Mouse (Mus musculus) gastrocnemius, postnatal 14 days (tissue): Measurements from ENCODE around the gene Atp11c. TPM values are rescaled to one million over a fixed set of nuclear protein-coding genes. Genes with fewer than 3 reads are reported as not detected.

Source experiments
- microRNA-seq, 2 experiments: library from miRNA; unstranded; fragments of <30 nt; microRNA quantifications; one replicate each; pipeline ENCODE4 v1.2.0; 2021
- total RNA-seq, 2 experiments: library from RNA; stranded (reverse); gene quantifications; 2 replicates each; pipeline ENCODE4 v1.2.3; 2021

Atp11c gene
- total RNA-seq, 2 experiments from 2014 or later, result 4.2 to 4.9 TPM

Small RNA genes within 50 kb of the gene (microRNA-seq; reads per million reads assigned to microRNA genes)
- 27.1 to 34.4 reads per million in 2 experiments for gene Mir505

Other genes starting within 250 kb of the Atp11c start
- not detected for gene Gm7073, start 53.4 kb downstream of the Atp11c start, total RNA-seq